Mouse (Mus musculus) lung, adult 18-20 months (tissue): ENCODE measurements around the gene Prrt1.

Experiments
- DNase-seq, 2 experiments: peaks; one replicate each; pipeline ENCODE4 v3.0.0; 2022; ENCODE audit warnings: mixed read lengths in 2 of 2

The Prrt1 gene

DNA sequence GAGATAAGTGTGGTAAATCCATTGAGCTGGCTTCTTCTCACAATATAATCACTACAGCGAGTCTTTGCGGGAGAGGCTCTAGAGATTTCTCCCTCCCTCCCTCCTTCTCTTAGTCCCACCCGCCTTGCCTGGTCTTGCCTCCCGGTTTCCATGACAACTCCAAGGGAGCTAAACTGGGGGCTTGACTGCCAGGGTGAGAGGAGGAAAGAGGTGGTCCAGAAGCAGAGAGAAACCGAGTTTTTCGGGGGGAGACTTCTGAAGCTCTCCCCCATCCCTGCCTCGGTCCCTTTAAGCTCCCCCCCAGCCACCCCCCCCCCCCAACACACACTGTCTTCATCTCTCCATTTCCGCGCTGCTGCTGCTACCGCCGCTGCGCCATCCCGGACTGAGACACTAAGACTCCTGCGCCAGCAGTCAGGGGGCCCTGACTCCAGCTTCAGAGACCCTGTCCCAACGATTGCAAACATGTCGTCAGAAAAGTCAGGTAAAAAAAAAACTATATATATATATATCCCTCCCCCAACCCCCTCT, at the start of gene Prrt1:
Gene Prrt1 (plus strand): TSS at position 313 of the 531 bp plus-strand sequence.
- DNase-seq = no peak

- DNase-seq = no peak
These were observed 46.8 kb upstream of the Prrt1 start for GRCm38 (mm10) chr17:34582528-34582927.

DNA sequence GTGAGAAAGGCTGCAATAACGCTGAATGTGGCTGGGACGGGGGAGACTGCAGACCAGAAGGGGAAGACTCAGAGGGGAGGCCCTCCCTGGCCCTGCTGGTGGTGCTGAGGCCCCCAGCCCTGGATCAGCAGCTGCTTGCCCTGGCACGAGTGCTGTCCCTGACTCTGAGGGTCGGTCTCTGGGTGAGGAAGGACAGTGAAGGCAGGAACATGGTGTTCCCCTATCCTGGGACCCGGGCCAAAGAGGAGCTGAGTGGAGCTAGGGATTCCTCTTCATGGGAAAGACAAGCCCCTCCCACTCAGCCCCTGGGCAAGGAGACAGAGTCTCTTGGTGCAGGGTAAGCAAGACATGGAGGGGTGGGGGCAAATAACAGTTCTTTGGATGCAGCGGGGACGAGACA, 45.9 kb upstream of the Prrt1 start:
- DNase-seq = no peak

- no peak for DNase-seq
These were observed 45.5 kb upstream of the Prrt1 start for GRCm38 (mm10) chr17:34583819-34584218.

DNA sequence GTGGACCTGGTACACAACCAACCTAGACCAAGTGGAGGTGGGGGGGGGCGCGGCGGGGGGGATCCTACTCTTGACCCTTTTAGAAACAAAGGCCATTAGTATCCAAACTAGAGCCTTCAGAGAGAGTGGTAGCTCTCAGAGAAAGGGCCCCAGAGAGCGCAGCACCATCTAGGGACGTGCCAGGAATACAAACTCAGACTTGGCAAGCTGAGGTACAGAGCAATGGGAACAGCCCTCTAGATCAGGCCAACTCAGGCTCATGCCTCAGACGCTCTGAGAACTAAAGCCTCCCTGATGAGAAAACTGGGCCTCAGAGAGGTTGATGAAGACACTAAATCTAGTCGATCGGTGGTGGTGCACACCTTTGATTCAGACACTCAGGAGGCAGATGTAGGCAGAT, 44.2 kb upstream of the Prrt1 start:
- DNase-seq = no peak

- no peak for DNase-seq
These were observed 43.2 kb upstream of the Prrt1 start for GRCm38 (mm10) chr17:34585877-34586771.

- DNase-seq = peak; percentile 82 to 88
These were observed 42.4 kb upstream of the Prrt1 start for GRCm38 (mm10) chr17:34586796-34587422.

- peak; percentile 95 to 96 for DNase-seq
These were observed 41.9 kb upstream of the Prrt1 start for GRCm38 (mm10) chr17:34587423-34587811.

DNA sequence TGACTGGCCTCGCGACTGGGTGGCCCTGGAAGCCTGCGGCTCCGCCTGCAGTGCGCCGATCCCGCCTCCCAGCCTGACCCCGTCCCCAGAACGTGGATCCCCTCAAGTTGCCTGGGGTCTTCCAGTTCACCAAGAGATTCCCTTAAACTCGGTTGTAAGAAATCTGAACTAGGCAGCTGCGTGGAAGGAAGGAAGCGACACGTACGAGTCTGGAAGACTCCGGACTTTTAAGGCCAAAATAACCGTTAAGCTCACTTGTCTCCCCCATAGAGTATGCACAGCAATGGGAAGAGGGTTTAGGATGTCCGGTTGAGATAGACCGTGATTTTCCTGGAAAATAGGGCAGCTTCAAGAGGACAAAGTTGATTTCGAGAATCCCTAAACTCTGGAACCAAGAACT, 41.5 kb upstream of the Prrt1 start:
- no peak for DNase-seq

GRCm38 (mm10) chr17:34588767-34589166, 40.6 kb upstream of the Prrt1 start:
- DNase-seq = no peak

GRCm38 (mm10) chr17:34589206-34589605, 40.1 kb upstream of the Prrt1 start:
- DNase-seq = no peak

- peak; percentile 72 to 76 for DNase-seq
These were observed 39.6 kb upstream of the Prrt1 start, which contains the start of gene Gpsm3 for GRCm38 (mm10) chr17:34589681-34590101. Gpsm3 (plus strand) TSS chr17:34589806.

GRCm38 (mm10) chr17:34590154-34590987, 39.0 kb upstream of the Prrt1 start:
- no peak for DNase-seq

DNA sequence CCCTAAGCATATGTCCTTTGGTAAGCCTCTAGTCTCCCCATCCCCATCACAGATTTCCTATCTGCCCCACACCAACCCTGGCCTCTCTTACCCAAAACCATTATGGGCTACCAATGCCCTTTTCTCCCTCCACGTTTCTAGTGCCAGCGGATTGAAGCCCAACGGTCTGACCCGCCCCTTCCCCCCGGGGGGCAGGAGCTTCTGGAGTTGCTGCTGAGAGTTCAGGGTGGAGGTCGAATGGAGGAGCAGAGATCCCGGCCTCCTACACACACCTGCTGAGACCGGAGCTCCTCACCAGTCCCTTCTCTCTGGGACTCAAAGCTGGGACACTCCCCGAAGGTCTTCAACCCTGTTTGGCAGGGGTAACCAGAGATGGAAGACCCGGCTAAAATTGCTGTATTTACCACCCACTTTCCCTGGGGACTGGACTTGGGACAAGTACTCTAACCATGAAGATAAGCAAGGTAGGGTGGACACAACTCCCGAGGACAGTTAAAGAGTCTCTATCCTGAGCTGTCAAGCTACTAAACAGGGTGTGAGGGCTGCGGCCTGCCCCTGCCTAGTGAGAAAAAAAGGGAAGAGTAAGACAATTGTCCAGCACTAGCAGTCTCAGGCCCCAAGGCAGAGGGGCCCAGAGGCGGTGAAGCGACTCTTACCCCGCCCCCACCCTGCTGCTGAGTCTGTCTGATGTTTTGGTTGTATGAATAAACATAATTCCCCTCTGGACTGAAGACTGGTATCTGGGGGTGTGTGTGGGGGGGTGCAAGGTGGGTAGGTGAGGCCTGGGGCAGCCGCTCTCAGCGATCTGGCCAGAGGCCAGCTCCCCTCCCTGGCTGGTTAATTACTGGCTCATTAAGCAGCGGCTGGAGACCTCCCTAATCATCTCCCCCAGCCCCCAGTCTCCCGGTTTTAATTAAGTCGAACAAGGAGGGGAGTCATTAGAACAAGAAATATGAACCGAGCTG, 38.0 kb upstream of the Prrt1 start, which contains the start of gene Pbx2:
Gene Pbx2 (plus strand): TSS at position 238 of the 965 bp plus-strand sequence.
- no peak for DNase-seq

- DNase-seq = peak; percentile 89 to 92
These were observed 37.3 kb upstream of the Prrt1 start for GRCm38 (mm10) chr17:34591994-34592375.

DNA sequence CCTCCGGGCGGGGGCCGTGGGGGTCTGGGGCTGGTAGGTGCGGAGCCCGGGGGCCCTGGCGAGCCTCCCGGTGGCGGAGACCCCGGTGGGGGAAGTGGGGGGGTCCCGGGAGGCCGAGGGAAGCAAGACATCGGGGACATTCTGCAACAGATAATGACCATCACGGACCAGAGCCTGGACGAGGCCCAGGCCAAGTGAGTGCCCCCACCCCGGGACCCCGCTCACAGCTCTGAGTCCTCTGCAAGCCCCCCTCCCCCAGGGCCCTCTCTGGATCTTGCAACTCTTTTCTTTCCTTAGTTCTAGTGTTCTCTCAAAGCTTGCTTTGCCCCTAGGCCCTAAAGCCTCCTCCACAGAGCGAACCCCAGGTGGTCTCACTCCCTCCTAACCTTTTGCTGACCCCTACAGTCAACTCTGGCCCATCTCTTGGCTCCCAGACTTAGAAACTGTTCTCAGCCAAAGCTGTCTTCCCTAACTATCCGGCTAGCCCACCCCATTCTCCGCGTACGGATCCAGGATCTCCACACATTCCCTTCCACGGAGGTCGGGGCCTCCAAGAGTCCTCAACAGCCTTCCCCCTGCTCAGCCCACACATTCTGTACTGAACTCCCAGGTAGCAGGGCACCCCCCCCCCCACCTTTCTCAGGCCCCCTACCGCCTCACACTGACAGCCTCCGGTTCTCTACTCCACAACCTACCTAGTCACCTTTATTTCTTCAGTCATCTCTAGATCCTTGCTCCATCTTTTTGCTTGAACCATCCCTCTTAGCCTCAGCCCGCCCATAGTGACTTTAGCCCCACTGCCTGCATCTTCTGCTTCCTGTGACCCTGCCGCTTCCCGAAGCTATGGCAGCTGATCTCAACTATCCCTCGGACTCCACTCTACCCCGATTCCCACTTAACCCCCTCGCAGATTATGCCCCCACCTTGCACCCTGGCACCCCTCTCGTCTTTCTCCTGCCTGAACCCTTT, 36.5 kb upstream of the Prrt1 start:
- DNase-seq = peak in 1 of 2 experiments; percentile 58

DNA sequence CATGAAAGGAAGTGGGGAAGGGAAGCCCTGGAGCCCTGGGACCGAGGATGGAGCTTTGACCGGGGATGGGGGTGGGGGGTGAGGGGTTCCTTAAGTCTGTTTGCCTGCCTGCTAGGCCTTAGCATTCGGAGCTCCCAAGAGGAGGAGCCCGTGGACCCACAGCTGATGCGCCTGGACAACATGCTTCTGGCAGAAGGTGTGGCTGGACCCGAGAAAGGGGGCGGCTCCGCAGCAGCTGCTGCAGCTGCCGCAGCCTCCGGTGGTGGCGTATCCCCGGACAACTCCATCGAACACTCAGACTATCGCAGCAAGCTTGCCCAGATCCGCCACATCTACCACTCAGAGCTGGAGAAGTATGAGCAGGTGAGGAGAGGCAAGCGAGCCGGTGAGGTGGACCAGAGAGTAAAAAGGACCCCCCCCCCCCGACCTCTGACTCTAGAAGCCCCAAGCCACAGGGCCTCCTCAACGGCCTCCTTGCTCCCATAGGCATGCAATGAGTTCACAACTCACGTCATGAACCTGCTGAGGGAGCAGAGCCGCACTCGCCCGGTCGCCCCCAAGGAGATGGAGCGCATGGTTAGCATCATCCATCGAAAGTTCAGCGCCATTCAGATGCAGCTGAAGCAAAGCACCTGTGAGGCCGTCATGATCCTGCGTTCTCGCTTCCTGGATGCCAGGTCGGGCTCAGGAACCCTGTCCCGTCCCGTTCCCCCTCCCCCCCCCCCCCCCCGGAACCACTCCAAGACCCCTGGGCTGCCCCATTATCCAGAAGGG, 35.4 kb upstream of the Prrt1 start:
- DNase-seq = peak in 1 of 2 experiments; percentile 44

DNA sequence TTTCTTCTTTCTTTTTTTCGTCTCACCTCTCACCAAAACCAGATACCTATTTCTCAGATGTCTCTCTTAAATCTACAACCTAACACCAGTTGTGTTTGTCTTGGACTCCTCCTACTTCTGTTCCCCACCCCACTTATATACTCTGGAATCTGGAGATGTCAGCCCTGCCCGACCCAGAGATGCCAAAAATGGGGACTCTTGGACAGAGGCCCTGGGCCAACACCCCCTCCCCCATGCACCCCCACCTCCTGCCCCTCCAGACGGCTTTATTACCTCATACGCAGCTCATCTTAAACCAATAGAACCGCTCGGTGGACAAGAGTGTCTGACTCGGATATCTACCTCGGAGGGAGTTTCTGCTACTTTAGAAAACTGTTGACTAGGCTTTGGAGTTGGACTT, 33.2 kb upstream of the Prrt1 start:
- peak in 1 of 2 experiments; percentile 59 for DNase-seq

- DNase-seq = peak; percentile 81 to 87
These were observed 31.7 kb upstream of the Prrt1 start, which contains the start of gene Ager for GRCm38 (mm10) chr17:34597566-34598095. Ager (plus strand) TSS chr17:34597862.
